Mouse (Mus musculus) limb, embryonic 11.5 days (tissue): ENCODE results near the gene Adm. TPM values are rescaled to one million over a fixed set of nuclear protein-coding genes. Genes with fewer than 3 reads are reported as not detected.
A peak's percentile ranks its signal among the peaks of the same experiment; 100 is the strongest.

ENCODE experiments used
- ATAC-seq: fragments of 200-750 bp; cut with Nextera tagmentation; 2 replicates; pipeline ENCODE4 v1.8.0; 2017; ENCODE audit warnings: low read depth; ENCODE audit not compliant: insufficient number of reproducible peaks, low FRiP score, low TSS enrichment
- DNase-seq: peaks from one replicate; pipeline ENCODE4 v3.0.0-alpha.2; 2015; ENCODE audit warnings: low spot score
- H3K27ac ChIP-seq: fragments of 300-500 bp; sonication (generic); replicated peaks from 2 replicates; pipeline ENCODE4 v1.5.1; 2014; ENCODE audit warnings: low read depth, mild to moderate bottlenecking, low read length
- H3K27me3 ChIP-seq: fragments of 300-500 bp; sonication (generic); 2 replicates; pipeline ENCODE4 v1.6.1; 2014; ENCODE audit warnings: mild to moderate bottlenecking, low read length, mixed read lengths; ENCODE audit not compliant: control insufficient read depth, insufficient read depth
- H3K36me3 ChIP-seq: fragments of 300-500 bp; sonication (generic); 2 replicates; pipeline ENCODE4 v1.6.1; 2014; ENCODE audit warnings: mild to moderate bottlenecking, low read length, moderate library complexity, mixed read lengths; ENCODE audit not compliant: control insufficient read depth, insufficient read depth
- H3K4me1 ChIP-seq: fragments of 300-500 bp; sonication (generic); 2 replicates; pipeline ENCODE4 v1.6.1; 2014; ENCODE audit warnings: low read length, mixed read lengths; ENCODE audit not compliant: control insufficient read depth, insufficient read depth
- H3K4me2 ChIP-seq: fragments of 300-500 bp; sonication (generic); 2 replicates; pipeline ENCODE4 v1.6.1; 2014; ENCODE audit warnings: low read depth, mild to moderate bottlenecking, moderate library complexity; ENCODE audit not compliant: severe bottlenecking
- H3K4me3 ChIP-seq: fragments of 300-500 bp; sonication (generic); 2 replicates; pipeline ENCODE4 v1.5.1; 2014; ENCODE audit warnings: low read depth, low read length
- H3K9ac ChIP-seq: fragments of 300-500 bp; sonication (generic); 2 replicates; pipeline ENCODE4 v1.6.1; 2014; ENCODE audit warnings: mild to moderate bottlenecking, low read length
- H3K9me3 ChIP-seq: fragments of 300-500 bp; sonication (generic); 2 replicates; pipeline ENCODE4 v1.6.1; 2016; ENCODE audit warnings: low read length; ENCODE audit not compliant: control insufficient read depth
- WGBS: fragments of 180-500 bp; shearing (Covaris S2); extraction: QIAGEN DNeasy Blood & Tissue Kit; methylation state at CpG from one replicate; pipeline ENCODE4 v1.1.7; 2014; 5-methylcytosine and 5-hydroxymethylcytosine counted together
- polyA plus RNA-seq: library from polyadenylated mRNA; unstranded; fragments of >200 nt; fragmentation: Nextera tagmentation; extraction: Ambion mirVana; gene quantifications from 2 replicates; pipeline ENCODE4 v1.2.1, GENCODE M21; 2014

Adm gene
- polyA plus RNA-seq, 1 experiment from 2014 or later = 1.7 TPM

- H3K36me3 ChIP-seq = no peaks in the 10 kb centered on the region
- DNase-seq (no peak), ATAC-seq (no peak)
- H3K27ac ChIP-seq = peak overlapping the region; percentile 96
- H3K27me3 ChIP-seq = no peaks in the 10 kb centered on the region
- peak overlapping the region; percentile 94 for H3K9ac ChIP-seq
- H3K4me3 ChIP-seq = peak overlapping the region; percentile 71
- peaks cover 8% of the 10 kb centered on the region; the same call in 1 of the 2 replicates for H3K4me1 ChIP-seq
- no peaks in the 10 kb centered on the region for H3K9me3 ChIP-seq
- H3K4me2 ChIP-seq = peak overlapping the region; percentile 63
- 5% methylated on average over 17 of the region's 17 CpGs for WGBS
Observed at GRCm38 (mm10) chr7:110613381-110614132, 13.9 kb upstream of the Adm start.

DNA sequence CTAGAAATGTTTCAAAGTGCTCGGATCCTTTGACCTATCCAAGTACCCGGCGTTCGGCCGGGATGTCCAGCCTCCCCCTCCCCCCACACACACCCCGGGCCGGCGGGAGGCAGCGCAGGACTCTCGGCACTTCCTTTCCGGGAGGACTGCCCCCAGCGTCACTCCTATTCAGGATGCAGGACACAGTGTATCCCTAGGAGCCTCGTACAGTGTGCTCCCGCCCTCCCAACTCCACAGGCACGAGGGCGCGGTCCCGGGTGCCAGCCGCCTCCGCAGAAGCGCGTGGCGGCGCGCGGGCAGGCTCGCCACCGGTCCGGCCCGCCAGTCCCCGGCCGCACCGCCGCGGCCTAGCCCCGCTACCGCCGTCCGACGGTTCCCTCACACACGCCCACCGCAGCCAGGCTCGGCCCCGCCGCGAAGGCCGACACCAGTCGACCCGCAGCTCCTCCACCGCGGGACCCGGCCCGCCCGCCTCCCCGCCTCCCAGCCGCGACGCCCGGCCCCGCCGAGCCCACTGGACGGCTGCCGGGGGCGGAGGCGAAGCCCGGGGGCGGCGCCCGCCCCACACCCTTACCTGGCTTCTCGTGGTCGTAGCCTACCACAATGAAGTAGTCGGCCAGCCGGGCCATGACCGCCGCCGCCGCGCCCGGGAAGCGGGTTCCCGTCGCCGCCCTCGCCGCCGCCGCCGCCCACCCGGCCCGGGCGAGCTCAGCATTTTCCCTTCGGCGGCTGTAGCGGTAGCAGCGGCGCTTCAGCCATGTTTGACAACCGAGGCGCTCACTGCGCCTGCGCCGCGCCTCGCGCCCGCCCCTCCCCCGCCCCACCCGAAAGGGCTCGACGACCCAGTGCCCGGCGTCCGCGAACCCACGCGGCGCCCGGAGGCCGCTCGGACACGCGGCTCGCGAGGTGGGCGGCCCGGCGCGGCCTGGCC is 13.1 kb upstream of the Adm start, which contains the start of gene Sbf2:
TSS of gene Sbf2 (minus strand) at position 790 of the 931 bp plus-strand sequence.
- DNase-seq (peak; percentile 94), ATAC-seq (peak; percentile 89)
- H3K27ac ChIP-seq = peak within 1 kb of the TSS; percentile 96
- peak within 1 kb of the TSS; percentile 94 for H3K9ac ChIP-seq
- H3K4me3 ChIP-seq = peak within 1 kb of the TSS; percentile 71
- H3K36me3 ChIP-seq = no peaks in the 10 kb centered on the region
- H3K4me1 ChIP-seq = peaks cover 8% of the 10 kb centered on the region; the same call in 1 of the 2 replicates
- no peaks in the 10 kb centered on the region for H3K9me3 ChIP-seq
- peak within 1 kb of the TSS; percentile 63 for H3K4me2 ChIP-seq
- no peaks in the 10 kb centered on the region for H3K27me3 ChIP-seq
- WGBS = under 1% methylated on average over 53 of the region's 127 CpGs

- Histone ChIP-seq H3K36me3 (no peaks in the 10 kb centered on the region), H3K9me3 (no peaks in the 10 kb centered on the region), H3K27ac (peak overlapping the region; percentile 96), H3K4me1 (peaks cover 8% of the 10 kb centered on the region; the same call in 1 of the 2 replicates), H3K27me3 (no peaks in the 10 kb centered on the region), H3K4me2 (peak overlapping the region; percentile 63), H3K9ac (peak overlapping the region; percentile 94), H3K4me3 (peak overlapping the region; percentile 71)
- ATAC-seq (peak; percentile 27; the same call in 1 of the 2 replicates), DNase-seq (peak; percentile 69)
- WGBS = under 1% methylated on average over 17 of the region's 20 CpGs
Observed at GRCm38 (mm10) chr7:110615151-110615631, 12.3 kb upstream of the Adm start.

- H3K9ac ChIP-seq = no peak overlapping the region
- peaks cover 8% of the 10 kb centered on the region; the same call in 1 of the 2 replicates for H3K4me1 ChIP-seq
- no peak overlapping the region for H3K27ac ChIP-seq
- H3K36me3 ChIP-seq = no peaks in the 10 kb centered on the region
- ATAC-seq = no peak
- no peaks in the 10 kb centered on the region for H3K9me3 ChIP-seq
- DNase-seq = no peak
- no peaks in the 10 kb centered on the region for H3K27me3 ChIP-seq
- 9% methylated on average over 11 of the region's 11 CpGs for WGBS
- peak overlapping the region; percentile 71; the same call in 1 of the 2 replicates for H3K4me3 ChIP-seq
- H3K4me2 ChIP-seq = peak overlapping the region; percentile 63
Observed at GRCm38 (mm10) chr7:110615792-110616191, 11.7 kb upstream of the Adm start.

DNA sequence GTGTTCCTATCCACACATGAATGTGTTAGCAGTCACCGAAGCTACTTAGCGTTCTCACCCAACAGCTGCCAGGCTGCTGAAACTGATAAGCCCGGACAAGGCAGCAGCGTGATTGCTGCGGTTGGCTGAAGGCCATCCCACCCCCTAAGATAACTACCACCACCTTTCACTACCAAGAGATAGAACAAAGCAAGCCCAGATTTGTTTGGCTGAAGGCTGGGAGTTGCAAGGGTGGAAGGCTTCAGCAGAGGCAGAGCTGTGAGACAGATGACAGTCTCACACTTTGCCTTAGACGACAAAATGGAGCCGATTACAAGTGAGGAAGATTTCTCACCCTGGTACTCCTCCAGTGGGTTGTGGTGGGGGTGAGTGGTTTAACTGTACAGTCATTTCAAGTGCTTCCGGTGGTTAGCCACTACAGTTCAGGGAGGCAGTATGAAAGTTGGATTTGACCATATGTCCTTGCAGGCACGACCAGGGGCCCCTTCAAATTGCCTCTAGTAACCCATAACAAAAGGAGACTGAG is 8.3 kb upstream of the Adm start:
- H3K36me3 ChIP-seq = no peaks in the 10 kb centered on the region
- no peak overlapping the region for H3K4me3 ChIP-seq
- H3K27ac ChIP-seq = no peak overlapping the region
- H3K9ac ChIP-seq = no peak overlapping the region
- WGBS = 31% methylated on average over 9 of the region's 9 CpGs
- peaks cover 3% of the 10 kb centered on the region; the same call in 1 of the 2 replicates for H3K4me1 ChIP-seq
- ATAC-seq (no peak), DNase-seq (peak; percentile 14)
- H3K27me3 ChIP-seq = no peaks in the 10 kb centered on the region
- no peak overlapping the region for H3K4me2 ChIP-seq
- H3K9me3 ChIP-seq = no peaks in the 10 kb centered on the region

DNA sequence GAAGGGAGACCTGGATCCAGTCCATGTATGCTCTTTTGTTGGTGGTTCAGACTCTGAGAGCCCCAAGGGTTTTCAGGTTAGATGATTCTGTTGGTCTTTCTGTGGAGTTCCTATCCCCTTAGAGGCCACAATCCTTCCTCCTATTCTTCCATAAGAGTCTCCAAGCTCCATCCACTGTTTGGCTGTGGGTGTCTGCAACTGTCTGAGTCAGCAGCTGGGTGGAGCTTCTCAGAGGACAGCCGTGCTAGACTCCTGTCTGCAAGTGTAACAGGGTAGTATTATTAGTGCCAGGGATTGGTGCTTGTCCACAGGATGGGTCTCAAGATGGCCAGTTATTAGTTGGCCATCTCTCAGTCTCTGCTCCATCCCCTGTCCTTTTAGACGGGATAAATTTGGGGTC is 3.4 kb upstream of the Adm start:
- ATAC-seq (no peak), DNase-seq (no peak)
- no peak overlapping the region for H3K4me3 ChIP-seq
- H3K27ac ChIP-seq = no peak overlapping the region
- no peaks in the 10 kb centered on the region for H3K36me3 ChIP-seq
- H3K9me3 ChIP-seq = no peaks in the 10 kb centered on the region
- WGBS = 62% methylated on average over 2 of the region's 2 CpGs
- no peak overlapping the region for H3K9ac ChIP-seq
- no peak overlapping the region for H3K4me2 ChIP-seq
- H3K27me3 ChIP-seq = peaks cover 42% of the 10 kb centered on the region
- peaks cover 9% of the 10 kb centered on the region for H3K4me1 ChIP-seq

- H3K27ac ChIP-seq = no peak overlapping the region
- H3K27me3 ChIP-seq = peaks cover 50% of the 10 kb centered on the region
- no peak overlapping the region for H3K4me3 ChIP-seq
- H3K9ac ChIP-seq = no peak overlapping the region
- DNase-seq = no peak
- H3K4me1 ChIP-seq = peaks cover 10% of the 10 kb centered on the region
- no peak for ATAC-seq
- H3K4me2 ChIP-seq = no peak overlapping the region
- WGBS = 91% methylated on average over 13 of the region's 13 CpGs
- H3K36me3 ChIP-seq = no peaks in the 10 kb centered on the region
- no peaks in the 10 kb centered on the region for H3K9me3 ChIP-seq
Observed at GRCm38 (mm10) chr7:110624961-110625360, 2.5 kb upstream of the Adm start.

DNA sequence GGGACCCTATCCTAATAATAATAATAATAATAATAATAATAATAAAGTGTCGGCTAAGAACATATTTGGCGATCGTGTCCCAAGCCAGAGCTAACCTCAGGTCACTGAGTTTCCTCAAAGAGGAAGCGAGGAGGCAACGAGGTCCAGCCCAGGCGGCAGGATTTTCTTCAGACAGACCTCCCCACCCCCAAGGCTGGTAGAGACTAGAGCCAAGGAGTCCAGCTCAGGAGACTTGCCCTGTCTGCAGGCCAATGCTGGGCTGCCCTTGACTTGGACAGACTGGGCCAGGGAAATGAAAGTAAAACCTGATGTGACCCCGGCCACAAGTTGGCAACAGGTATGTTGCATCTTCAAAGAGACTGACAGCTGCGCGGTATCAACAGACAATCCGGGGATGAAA is 2.0 kb upstream of the Adm start:
- Histone ChIP-seq H3K36me3 (no peaks in the 10 kb centered on the region), H3K4me3 (no peak overlapping the region), H3K27me3 (peaks cover 50% of the 10 kb centered on the region), H3K4me2 (no peak overlapping the region), H3K9me3 (no peaks in the 10 kb centered on the region), H3K9ac (no peak overlapping the region), H3K4me1 (peaks cover 10% of the 10 kb centered on the region), H3K27ac (no peak overlapping the region)
- ATAC-seq = no peak
- WGBS = 63% methylated on average over 10 of the region's 10 CpGs
- no peak for DNase-seq
